Mouse (Mus musculus): ENCODE results near the gene Rbm39. TPM values are rescaled to one million over a fixed set of nuclear protein-coding genes. Genes with fewer than 3 reads are reported as not detected.
"Not testable (repeated sequence)": the region's sequence is repeated elsewhere in the genome, so short reads cannot be mapped to it uniquely, and the experiment has no call there.

Gene Rbm39
- polyA plus RNA-seq, 1 experiment from 2014 or later, result 653 TPM

DNA sequence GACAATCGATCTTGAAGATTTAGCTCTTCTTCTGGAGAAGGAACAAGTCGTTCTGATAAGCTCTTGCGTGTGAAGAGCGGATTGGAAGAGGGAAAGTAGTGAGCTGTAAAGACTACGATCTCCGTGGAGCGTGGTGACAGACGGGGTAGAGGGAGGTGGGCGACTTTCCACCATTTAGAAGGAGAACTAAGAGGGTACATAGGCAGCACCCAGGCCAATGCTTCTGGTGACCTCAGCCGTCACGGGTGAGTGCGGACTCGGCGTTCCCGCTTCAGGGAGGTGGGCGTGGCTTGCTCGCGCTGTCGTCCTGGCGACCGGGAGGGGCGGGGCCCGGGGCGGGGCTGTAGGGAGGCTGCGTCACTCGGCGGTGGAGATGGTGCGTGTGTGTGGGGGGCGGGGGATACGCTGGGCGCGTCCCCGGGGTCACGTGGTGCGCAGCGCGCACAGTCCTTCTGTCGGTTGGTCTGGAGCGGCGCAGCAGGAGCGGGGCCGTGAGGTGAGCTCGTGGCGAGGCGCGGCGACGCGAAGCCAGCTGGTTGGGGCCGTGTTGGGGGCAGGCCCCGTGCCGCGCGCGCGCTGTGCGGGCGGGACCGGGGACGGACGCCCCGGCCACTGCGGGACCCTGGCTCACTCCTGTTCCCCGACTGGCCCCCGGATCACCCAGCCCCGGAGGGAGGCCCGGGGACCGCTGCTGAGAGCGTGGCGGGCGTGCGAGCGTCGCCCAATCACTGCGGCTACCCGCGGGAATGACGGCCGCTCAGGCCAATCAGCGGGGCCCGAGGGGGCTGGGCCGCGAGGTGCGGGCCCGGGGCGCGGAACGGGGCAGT is 16.5 kb upstream of the Rbm39 start, which contains the start of gene Phf20:
TSS of gene Phf20 (plus strand) at position 165 of the 827 bp plus-strand sequence.
- no peaks in the 10 kb centered on the region for H3K27me3 ChIP-seq
- under 1% methylated on average over 86 of the region's 88 CpGs for WGBS
- peak; percentile 98 for ATAC-seq (replicated peaks; ENCODE audit: low FRiP score)

DNA sequence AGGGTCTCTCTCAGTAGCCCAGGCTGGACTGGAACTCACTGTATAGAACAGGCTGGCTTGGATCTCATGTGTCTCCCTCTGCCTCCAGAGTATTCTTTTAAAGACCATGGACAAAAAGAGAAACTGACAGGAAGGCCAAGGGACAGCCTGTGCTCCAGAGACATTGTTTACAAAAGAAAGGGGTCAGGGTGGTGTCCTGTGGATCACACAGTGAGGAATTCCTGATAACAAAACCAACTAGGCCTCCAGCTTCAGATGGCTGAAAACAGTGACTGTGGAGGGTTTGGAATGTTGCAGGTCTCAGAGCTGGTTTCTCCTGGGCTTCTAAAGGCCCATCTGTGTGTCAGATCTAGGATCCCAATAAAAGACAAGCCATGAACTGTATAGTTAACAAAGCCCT is 14.5 kb upstream of the Rbm39 start:
- Histone ChIP-seq H3K4me3 (replicated peaks) (no peak overlapping the region), H3K4me1 (peaks cover 25% of the 10 kb centered on the region), H3K27me3 (no peaks in the 10 kb centered on the region), H3K4me2 (no peak overlapping the region), H3K36me3 (no peaks in the 10 kb centered on the region), H3K27ac (no peak overlapping the region), H3K9ac (no peak overlapping the region), H3K9me3 (replicated peaks) (no peaks in the 10 kb centered on the region)
- ATAC-seq (replicated peaks; ENCODE audit: low FRiP score), result no peak

More for the DNA sequence above, 16.5 kb upstream of the Rbm39 start, which contains the start of gene Phf20:
- peak within 1 kb of the TSS; percentile 88 for H3K4me3 ChIP-seq (replicated peaks)
- peak within 1 kb of the TSS; percentile 99 for H3K27ac ChIP-seq
- H3K9ac ChIP-seq, result peak within 1 kb of the TSS; percentile 86
- H3K4me2 ChIP-seq, result peak within 1 kb of the TSS; percentile 71
- H3K36me3 ChIP-seq, result peaks cover 16% of the 10 kb centered on the region
- peaks cover 31% of the 10 kb centered on the region for H3K4me1 ChIP-seq
- no peaks in the 10 kb centered on the region for H3K9me3 ChIP-seq (replicated peaks)

GRCm38 (mm10) chr2:156193066-156193862 is 13.2 kb upstream of the Rbm39 start:
- Histone ChIP-seq H3K27ac (no peak overlapping the region), H3K9me3 (replicated peaks) (no peaks in the 10 kb centered on the region), H3K4me1 (peaks cover 16% of the 10 kb centered on the region), H3K36me3 (no peaks in the 10 kb centered on the region), H3K9ac (no peak overlapping the region), H3K27me3 (no peaks in the 10 kb centered on the region), H3K4me2 (no peak overlapping the region), H3K4me3 (replicated peaks) (no peak overlapping the region)
- ATAC-seq (replicated peaks; ENCODE audit: low FRiP score), result no peak
- WGBS, result 75% methylated on average over 3 of the region's 3 CpGs

GRCm38 (mm10) chr2:156192068-156192467 is 12.0 kb upstream of the Rbm39 start:
- ATAC-seq (replicated peaks; ENCODE audit: low FRiP score), result no peak
- no peak overlapping the region for H3K4me3 ChIP-seq (replicated peaks)
- H3K4me1 ChIP-seq, result peaks cover 6% of the 10 kb centered on the region
- H3K27ac ChIP-seq, result no peak overlapping the region
- H3K9ac ChIP-seq, result no peak overlapping the region
- no peak overlapping the region for H3K4me2 ChIP-seq
- no peaks in the 10 kb centered on the region for H3K36me3 ChIP-seq
- WGBS, result 72% methylated on average over 2 of the region's 2 CpGs
- H3K27me3 ChIP-seq, result no peaks in the 10 kb centered on the region
- no peaks in the 10 kb centered on the region for H3K9me3 ChIP-seq (replicated peaks)

DNA sequence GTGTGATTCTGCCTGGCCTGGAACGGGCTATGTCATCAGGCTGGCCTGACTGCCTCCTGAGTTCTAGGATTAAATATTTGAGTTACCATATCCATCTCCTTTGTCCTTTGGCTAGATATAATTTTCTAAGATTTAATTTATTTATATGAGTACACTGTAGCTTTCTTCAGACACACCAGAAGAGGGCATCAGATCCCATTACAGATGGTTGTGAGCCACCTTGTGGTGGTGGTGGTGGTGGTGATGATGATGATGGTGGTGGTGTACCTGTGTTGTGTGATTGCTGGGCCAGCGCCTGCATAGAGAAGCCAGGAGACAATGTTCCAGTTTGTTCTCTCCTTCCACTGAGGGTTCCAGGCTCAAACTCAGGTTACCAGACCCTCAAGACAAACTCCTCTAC is 11.5 kb upstream of the Rbm39 start:
- Histone ChIP-seq H3K4me1 (peaks cover 6% of the 10 kb centered on the region), H3K4me3 (replicated peaks) (no peak overlapping the region), H3K9ac (no peak overlapping the region), H3K9me3 (replicated peaks) (no peaks in the 10 kb centered on the region), H3K36me3 (no peaks in the 10 kb centered on the region), H3K27me3 (no peaks in the 10 kb centered on the region), H3K4me2 (no peak overlapping the region), H3K27ac (no peak overlapping the region)
- 92% methylated on average over 2 of the region's 2 CpGs for WGBS
- no peak for ATAC-seq (replicated peaks; ENCODE audit: low FRiP score)

DNA sequence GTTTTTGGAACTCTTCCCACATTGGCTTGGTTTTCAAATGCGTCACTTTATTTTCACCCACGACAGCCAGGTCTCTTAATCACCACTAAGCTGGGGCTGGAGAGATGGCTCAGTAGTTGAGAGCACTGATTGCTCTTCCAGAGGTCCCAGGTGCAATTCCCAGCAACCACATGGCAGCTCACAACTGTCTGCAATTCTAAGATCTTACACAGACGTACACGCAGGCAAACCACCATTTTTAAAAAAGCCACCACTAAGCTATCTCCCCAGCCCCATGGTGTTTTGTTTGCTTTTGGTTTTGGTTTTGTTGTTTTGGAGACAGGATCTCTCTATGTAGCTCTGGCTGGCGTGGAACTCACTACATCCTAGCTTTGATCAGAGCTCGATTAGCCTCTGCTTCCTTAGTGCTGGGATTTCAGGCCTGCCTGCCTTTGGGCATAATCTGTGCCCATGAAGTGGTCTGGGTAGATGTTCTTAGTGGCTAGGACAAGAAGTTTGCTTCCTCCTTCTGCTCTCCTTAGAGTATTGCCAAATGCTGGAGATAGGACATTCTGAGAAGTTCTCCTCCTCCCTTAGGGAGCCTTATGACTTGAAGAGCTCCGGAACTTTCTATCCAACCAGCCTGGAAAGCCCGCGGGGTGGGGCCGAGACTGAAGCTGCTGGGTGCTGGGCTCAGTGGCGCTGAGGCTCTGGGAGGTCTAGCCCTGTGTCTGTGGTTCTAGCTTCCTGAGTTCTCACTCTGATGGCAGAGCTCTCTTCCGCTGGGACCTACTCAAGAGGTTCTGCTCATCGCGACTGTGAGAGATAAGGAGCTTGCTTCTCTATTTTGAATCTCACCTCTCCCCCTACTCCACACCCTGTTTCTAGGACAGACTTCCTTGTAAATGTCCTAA is 10.2 kb upstream of the Rbm39 start:
- Histone ChIP-seq H3K4me2 (no peak overlapping the region), H3K4me3 (replicated peaks) (no peak overlapping the region), H3K4me1 (no peaks in the 10 kb centered on the region), H3K36me3 (no peaks in the 10 kb centered on the region), H3K27me3 (no peaks in the 10 kb centered on the region), H3K27ac (no peak overlapping the region), H3K9ac (no peak overlapping the region), H3K9me3 (replicated peaks) (no peaks in the 10 kb centered on the region)
- ATAC-seq (replicated peaks; ENCODE audit: low FRiP score), result no peak
- WGBS, result 76% methylated on average over 14 of the region's 14 CpGs

DNA sequence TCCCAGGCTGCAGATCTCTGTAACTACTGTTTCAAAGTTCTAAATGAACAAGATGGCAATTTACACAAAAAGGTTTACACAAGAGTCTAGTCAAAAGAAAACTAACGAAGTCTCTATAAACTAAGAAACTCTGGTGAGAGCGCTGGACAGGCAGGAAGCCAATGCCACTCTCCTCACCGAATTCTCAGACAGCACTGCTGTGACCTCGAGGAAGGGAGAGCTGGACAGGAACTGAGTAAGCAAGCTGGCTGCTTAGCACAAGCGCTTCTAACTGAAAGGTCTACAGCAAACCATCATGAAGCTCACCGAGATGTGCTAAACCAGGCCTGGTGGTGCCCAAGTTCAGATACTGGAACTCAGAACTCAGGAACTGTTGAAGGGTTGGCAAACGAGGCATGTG is 9.2 kb upstream of the Rbm39 start:
- H3K27ac ChIP-seq; H3K4me3 ChIP-seq (replicated peaks); H3K9me3 ChIP-seq (replicated peaks); H3K4me2 ChIP-seq; H3K36me3 ChIP-seq; H3K9ac ChIP-seq; H3K4me1 ChIP-seq; H3K27me3 ChIP-seq; ATAC-seq (replicated peaks; ENCODE audit: low FRiP score): not testable (repeated sequence)
- 76% methylated on average over 7 of the region's 7 CpGs for WGBS

DNA sequence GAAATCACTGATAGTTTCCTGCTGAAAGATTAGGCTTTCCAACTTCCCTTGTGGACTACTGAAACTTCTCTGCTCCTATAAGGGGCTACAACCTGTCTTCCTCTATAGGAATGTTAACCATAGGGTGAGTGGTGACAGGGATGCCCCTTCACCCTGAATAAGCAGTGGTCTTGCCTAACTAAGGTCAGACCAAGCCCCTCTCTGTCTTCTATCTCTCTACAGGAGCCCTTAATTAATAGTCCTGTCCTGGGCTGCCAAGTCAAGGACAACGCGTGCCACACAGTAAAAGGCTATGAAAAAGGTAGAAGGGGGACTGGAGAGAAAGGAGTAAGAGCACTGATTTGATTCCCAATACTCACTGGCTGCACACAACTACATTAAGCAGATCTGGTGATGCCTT is 1.6 kb upstream of the Rbm39 start:
- no peak overlapping the region for H3K9ac ChIP-seq
- H3K27me3 ChIP-seq, result no peaks in the 10 kb centered on the region
- H3K9me3 ChIP-seq (replicated peaks), result no peaks in the 10 kb centered on the region
- H3K4me3 ChIP-seq (replicated peaks), result no peak overlapping the region
- WGBS, result 62% methylated on average over 2 of the region's 2 CpGs
- peak overlapping the region; percentile 60; the same call in 1 of the 2 replicates for H3K4me2 ChIP-seq
- peaks cover 15% of the 10 kb centered on the region for H3K36me3 ChIP-seq
- ATAC-seq (replicated peaks; ENCODE audit: low FRiP score), result no peak
- peaks cover 24% of the 10 kb centered on the region for H3K4me1 ChIP-seq
- H3K27ac ChIP-seq, result no peak overlapping the region

DNA sequence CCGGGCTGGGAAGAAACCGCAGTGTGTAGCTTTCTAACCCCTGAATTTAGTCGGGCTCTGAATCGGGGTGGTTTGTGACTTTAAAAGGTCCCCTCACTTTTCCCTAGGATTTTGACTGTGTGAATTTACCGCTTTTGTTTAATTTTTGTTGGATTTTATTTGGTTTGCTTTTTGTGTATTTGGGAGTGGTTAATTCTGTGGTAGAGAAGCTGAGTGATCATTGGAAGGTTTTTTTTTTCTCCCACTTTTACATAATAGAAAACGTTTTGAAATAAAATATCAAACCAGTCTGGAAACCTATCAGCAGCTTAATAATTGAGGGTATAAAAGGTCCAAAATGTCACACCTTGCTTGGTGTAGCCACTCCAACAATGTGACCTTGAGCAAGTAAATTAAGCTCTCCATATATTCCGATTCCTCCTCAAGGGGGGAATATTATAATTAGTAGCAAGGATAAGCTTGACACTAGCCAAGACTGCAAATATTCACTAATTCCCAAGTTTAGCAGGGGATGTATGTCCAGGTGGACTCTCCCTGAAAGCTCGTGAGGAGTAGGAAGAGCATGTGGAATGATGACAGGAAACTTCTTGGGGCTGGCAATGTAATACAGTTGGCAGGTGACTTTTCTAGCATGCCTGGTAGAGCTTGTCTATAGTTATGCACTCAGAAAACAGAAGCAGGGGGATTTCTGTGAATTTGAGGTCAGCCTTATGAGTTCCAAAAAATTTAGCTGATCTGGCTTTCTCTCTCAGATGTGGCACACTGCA is 969 bp upstream of the Rbm39 start:
- Histone ChIP-seq H3K4me2 (peak overlapping the region; percentile 60), H3K4me1 (peaks cover 24% of the 10 kb centered on the region), H3K9me3 (replicated peaks) (no peaks in the 10 kb centered on the region), H3K36me3 (peaks cover 20% of the 10 kb centered on the region), H3K27ac (peak overlapping the region; percentile 95), H3K27me3 (no peaks in the 10 kb centered on the region), H3K9ac (peak overlapping the region; percentile 66), H3K4me3 (replicated peaks) (peak overlapping the region; percentile 96)
- ATAC-seq (replicated peaks; ENCODE audit: low FRiP score), result no peak
- 13% methylated on average over 8 of the region's 8 CpGs for WGBS

GRCm38 (mm10) chr2:156179796-156180093 is 293 bp downstream of the Rbm39 start:
- peak overlapping the region; percentile 96 for H3K4me3 ChIP-seq (replicated peaks)
- peaks cover 28% of the 10 kb centered on the region for H3K36me3 ChIP-seq
- H3K27me3 ChIP-seq, result no peaks in the 10 kb centered on the region
- WGBS, result under 1% methylated on average over 41 of the region's 41 CpGs
- H3K4me2 ChIP-seq, result peak overlapping the region; percentile 73; the same call in 1 of the 2 replicates
- peak; percentile 22; the same call in 1 of the 2 replicates for ATAC-seq (replicated peaks; ENCODE audit: low FRiP score)
- H3K9ac ChIP-seq, result peak overlapping the region; percentile 100
- peak overlapping the region; percentile 95 for H3K27ac ChIP-seq
- H3K9me3 ChIP-seq (replicated peaks), result no peaks in the 10 kb centered on the region
- H3K4me1 ChIP-seq, result peaks cover 24% of the 10 kb centered on the region

Measured in kidney, embryonic 15.5 days (tissue).